Mouse (Mus musculus): ENCODE data around the gene Plekha6.
A peak's percentile ranks its signal among the peaks of the same experiment; 100 is the strongest.

- no peak for TF ChIP-seq POLR2A (IDR thresholded peaks at IDR 0.05; ENCODE audit: low read depth, low read length)
- peak; percentile 43; the same call in 1 of the 2 replicates for TF ChIP-seq CTCF (IDR thresholded peaks at IDR 0.05; ENCODE audit: extremely low read depth, insufficient read length, insufficient replicate concordance, low read depth, low read length)
Measured at GRCm38 (mm10) chr1:133125640-133126364, 38.2 kb upstream of the Plekha6 start.

All from small intestine, adult 2 months (tissue).